Mouse (Mus musculus): ENCODE data around the gene Yeats4. TPM values are rescaled to one million over a fixed set of nuclear protein-coding genes. Genes with fewer than 3 reads are reported as not detected.

The Yeats4 gene
- polyA plus RNA-seq, 1 experiment, result 22.0 TPM

- no peak for DNase-seq (ENCODE audit: low read depth, low spot score)
- WGBS, result 90% methylated on average over 3 of the region's 3 CpGs
These were observed 18.2 kb downstream of the Yeats4 start for GRCm38 (mm10) chr10:117206070-117206469.

DNA sequence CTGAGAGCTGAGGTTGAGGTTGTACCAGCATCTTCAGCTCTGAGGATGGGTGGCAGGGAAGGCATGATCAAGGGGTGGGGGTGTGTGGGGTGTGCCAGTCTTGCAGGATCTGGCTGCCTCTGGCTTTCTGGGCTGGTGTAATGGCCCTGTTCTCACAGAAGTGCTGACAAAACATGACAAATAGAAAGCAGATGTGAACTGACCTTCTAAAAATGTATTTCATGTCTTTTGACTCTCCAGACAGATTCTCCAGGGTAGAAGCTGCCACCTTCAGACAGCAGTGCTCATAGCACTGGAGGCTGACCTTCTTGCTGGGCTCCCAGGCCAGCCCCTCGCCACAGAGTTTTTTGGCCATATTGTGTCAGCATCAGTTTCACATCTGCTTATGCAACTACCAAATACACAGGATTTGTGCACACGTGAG, 20.7 kb downstream of the Yeats4 start:
- WGBS, result 75% methylated on average over 2 of the region's 2 CpGs
- DNase-seq (ENCODE audit: low read depth, low spot score), result no peak

GRCm38 (mm10) chr10:117202981-117203557, 21.2 kb downstream of the Yeats4 start:
- DNase-seq (ENCODE audit: low read depth, low spot score), result no peak
- 44% methylated on average over 17 of the region's 17 CpGs for WGBS

GRCm38 (mm10) chr10:117199701-117200100, 24.6 kb downstream of the Yeats4 start:
- 82% methylated on average over 3 of the region's 3 CpGs for WGBS
- no peak for DNase-seq (ENCODE audit: low read depth, low spot score)

GRCm38 (mm10) chr10:117196696-117197095, 27.6 kb downstream of the Yeats4 start:
- 83% methylated on average over 3 of the region's 3 CpGs for WGBS
- DNase-seq (ENCODE audit: low read depth, low spot score), result no peak

GRCm38 (mm10) chr10:117195748-117196147, 28.6 kb downstream of the Yeats4 start:
- 97% methylated on average over 4 of the region's 4 CpGs for WGBS
- DNase-seq (ENCODE audit: low read depth, low spot score), result no peak

GRCm38 (mm10) chr10:117195005-117195404, 29.3 kb downstream of the Yeats4 start:
- no peak for DNase-seq (ENCODE audit: low read depth, low spot score)
- 82% methylated on average over 12 of the region's 12 CpGs for WGBS

GRCm38 (mm10) chr10:117193364-117193763, 30.9 kb downstream of the Yeats4 start:
- no peak for DNase-seq (ENCODE audit: low read depth, low spot score)

GRCm38 (mm10) chr10:117185399-117186089, 38.8 kb downstream of the Yeats4 start:
- 18% methylated on average over 9 of the region's 9 CpGs for WGBS
- no peak for DNase-seq (ENCODE audit: low read depth, low spot score)

More at GRCm38 (mm10) chr10:117193364-117193763, 30.9 kb downstream of the Yeats4 start:
- WGBS, result 71% methylated on average over 5 of the region's 5 CpGs

DNA sequence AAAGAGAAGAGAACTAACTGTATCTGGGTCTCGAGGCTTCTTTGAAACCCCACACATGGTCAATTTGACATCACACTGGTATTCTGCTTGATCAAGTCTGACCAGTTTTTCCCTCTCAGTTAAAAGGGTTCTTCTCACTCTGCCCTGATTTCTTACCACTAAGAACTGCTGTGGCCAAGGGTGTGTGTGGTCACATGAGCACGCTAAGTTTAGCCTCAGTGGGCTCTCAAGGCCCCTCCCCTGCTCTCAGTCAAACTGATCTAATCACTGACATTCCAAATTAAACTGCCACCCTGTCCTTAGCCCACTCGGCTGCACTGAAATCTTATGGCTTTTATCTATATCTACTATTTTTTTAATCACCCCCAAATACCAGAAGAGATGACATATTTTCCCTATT, 43.2 kb downstream of the Yeats4 start:
- DNase-seq (ENCODE audit: low read depth, low spot score), result no peak
- WGBS, result 31% methylated on average over 3 of the region's 3 CpGs

DNA sequence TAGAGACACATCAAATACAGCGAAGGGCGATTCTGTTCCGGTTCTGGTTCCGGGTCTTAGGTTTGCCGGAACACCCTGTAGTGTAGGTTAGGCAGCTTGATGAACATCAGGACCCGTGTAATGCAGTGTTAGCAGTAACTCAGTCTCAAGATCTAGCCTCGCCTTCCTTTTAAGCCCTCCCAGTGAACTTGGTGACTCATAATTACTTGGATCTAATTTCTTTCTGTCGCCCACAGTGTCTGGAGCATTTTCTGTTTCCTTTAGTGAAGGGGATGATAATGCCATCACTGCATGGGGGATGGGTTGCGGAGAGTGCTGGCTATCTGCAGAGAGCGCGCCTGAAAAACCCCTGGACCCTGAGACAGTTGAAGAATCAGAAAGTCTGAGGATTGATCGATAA, 49.7 kb downstream of the Yeats4 start:
- no peak for DNase-seq (ENCODE audit: low read depth, low spot score)

GRCm38 (mm10) chr10:117173566-117174438, 50.5 kb downstream of the Yeats4 start:
- WGBS, result 37% methylated on average over 13 of the region's 13 CpGs
- no peak for DNase-seq (ENCODE audit: low read depth, low spot score)

More for the DNA sequence above, 49.7 kb downstream of the Yeats4 start:
- WGBS, result 74% methylated on average over 12 of the region's 12 CpGs

DNA sequence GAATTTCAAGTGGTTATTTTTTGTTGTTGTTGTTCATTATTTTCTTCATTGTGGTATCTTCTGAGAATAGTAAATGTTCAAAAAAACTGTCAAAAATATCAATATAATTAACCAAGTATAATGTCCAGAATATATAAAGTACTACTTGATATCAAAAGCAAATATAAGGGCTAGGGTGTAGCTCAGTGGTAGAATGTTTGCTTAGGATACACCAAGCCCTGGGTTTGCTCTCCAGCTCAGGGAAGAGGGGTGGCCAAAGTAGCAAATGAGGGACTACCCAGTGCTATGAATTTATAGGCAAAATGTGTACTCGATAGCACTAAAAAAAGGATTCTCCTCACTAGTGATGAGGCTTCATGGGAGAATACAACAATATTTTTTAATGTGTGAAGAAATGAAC, 51.2 kb downstream of the Yeats4 start:
- no peak for DNase-seq (ENCODE audit: low read depth, low spot score)

GRCm38 (mm10) chr10:117172069-117172468, 52.2 kb downstream of the Yeats4 start:
- WGBS, result 24% methylated on average over 3 of the region's 3 CpGs
- DNase-seq (ENCODE audit: low read depth, low spot score), result no peak

More for the DNA sequence above, 51.2 kb downstream of the Yeats4 start:
- WGBS, result 74% methylated on average over 1 of the region's 1 CpGs

- DNase-seq (ENCODE audit: low read depth, low spot score), result no peak
- WGBS, result 78% methylated on average over 11 of the region's 11 CpGs
These were observed 57.4 kb downstream of the Yeats4 start for GRCm38 (mm10) chr10:117166785-117167425.

Other genes starting within 250 kb of the Yeats4 start
- gene Best3, start 238.2 kb downstream of the Yeats4 start, polyA plus RNA-seq (2012; rRNA removed), result 0.06 TPM in 1 of 2 replicates, not detected in the other
- 0.07 and 0.10 TPM in 2 replicates for gene Lrrc10, start 179.2 kb downstream of the Yeats4 start, polyA plus RNA-seq (2012; rRNA removed)
- gene Cct2, start 160.7 kb downstream of the Yeats4 start, polyA plus RNA-seq (2012; rRNA removed), result 94.0 and 107 TPM in 2 replicates
- 5.8 and 10.9 TPM in 2 replicates for gene Frs2, start 76.0 kb downstream of the Yeats4 start, polyA plus RNA-seq (2012; rRNA removed)
- not detected in 2 replicates for gene 9530003J23Rik, start 14.2 kb upstream of the Yeats4 start, polyA plus RNA-seq (2012; rRNA removed)
- 287 and 292 TPM in 2 replicates for gene Lyz2, start 57.8 kb upstream of the Yeats4 start, polyA plus RNA-seq (2012; rRNA removed)
- 6,088 and 8,337 TPM in 2 replicates for gene Lyz1, start 68.4 kb upstream of the Yeats4 start, polyA plus RNA-seq (2012; rRNA removed)
- gene Cpsf6, start 155.5 kb upstream of the Yeats4 start, polyA plus RNA-seq (2012; rRNA removed), result 21.5 and 33.3 TPM in 2 replicates